Mouse (Mus musculus): ENCODE data around the gene Itgb5. TPM values are rescaled to one million over a fixed set of nuclear protein-coding genes. Genes with fewer than 3 reads are reported as not detected.

Itgb5 gene
- polyA plus RNA-seq, 1 experiment, result 59.7 TPM

DNA sequence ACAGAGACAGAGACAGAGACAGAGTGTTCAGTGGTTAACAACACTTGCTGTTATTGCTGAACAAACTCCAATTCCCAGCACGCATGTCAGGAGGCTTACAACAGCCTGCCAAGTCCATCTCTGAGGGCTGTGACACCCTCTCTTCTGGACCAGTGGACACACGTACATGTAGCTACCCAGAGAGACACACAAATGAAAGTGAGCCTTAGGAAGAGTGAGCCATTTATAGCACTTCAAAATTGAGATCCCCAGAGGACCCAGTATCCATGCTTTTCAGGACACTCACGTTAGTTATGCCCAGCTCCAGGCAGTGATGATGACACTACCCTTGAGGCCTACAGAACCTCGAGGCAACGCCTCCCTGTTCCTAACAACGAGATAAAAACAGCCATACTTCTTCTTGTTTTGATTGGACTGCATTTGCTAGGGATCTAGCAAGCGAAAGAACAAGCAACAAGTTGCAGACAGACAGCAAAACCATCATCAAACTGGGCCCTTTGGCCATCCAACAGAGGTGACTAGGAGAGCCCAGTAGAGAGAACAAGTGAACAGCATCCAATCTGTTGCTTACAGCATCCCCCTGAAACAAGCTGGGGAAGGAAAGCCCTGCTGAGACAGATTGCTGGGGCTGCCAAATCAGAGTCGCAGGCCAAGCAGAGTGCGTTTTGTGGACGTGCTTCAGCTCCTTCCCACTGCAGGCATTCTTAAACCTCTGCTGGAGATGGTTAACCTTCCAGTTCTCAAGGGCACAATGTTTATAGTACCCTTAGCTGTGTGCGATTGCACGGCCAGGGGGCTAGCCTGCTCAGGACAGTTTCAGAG lies 109.1 kb downstream of the Itgb5 start:
- Histone ChIP-seq H3K27me3 (ENCODE audit: control insufficient read depth, insufficient read depth, low read length, poor library complexity, severe bottlenecking) (no peaks in the 10 kb centered on the region), H3K36me3 (ENCODE audit: control insufficient read depth, insufficient read depth, low read length, poor library complexity, severe bottlenecking) (no peaks in the 10 kb centered on the region), H3K4me1 (ENCODE audit: control insufficient read depth, insufficient read depth, low read length) (no peaks in the 10 kb centered on the region), H3K27ac (ENCODE audit: insufficient read depth, low read length) (no peak overlapping the region), H3K9me3 (replicated peaks; ENCODE audit: control insufficient read depth, insufficient read depth, low read length, poor library complexity, severe bottlenecking) (no peaks in the 10 kb centered on the region), H3K9ac (ENCODE audit: low read depth, poor library complexity, severe bottlenecking) (no peak overlapping the region), H3K4me3 (ENCODE audit: low read depth, low read length) (no peak overlapping the region)
- TF ChIP-seq CTCF (IDR thresholded peaks at IDR 0.05; ENCODE audit: low read depth, low read length) (no peak), EP300 (IDR thresholded peaks at IDR 0.05; ENCODE audit: insufficient read depth, low read depth, low read length) (no peak), POLR2A (IDR thresholded peaks at IDR 0.05; ENCODE audit: insufficient read depth, low read length) (no peak)

DNA sequence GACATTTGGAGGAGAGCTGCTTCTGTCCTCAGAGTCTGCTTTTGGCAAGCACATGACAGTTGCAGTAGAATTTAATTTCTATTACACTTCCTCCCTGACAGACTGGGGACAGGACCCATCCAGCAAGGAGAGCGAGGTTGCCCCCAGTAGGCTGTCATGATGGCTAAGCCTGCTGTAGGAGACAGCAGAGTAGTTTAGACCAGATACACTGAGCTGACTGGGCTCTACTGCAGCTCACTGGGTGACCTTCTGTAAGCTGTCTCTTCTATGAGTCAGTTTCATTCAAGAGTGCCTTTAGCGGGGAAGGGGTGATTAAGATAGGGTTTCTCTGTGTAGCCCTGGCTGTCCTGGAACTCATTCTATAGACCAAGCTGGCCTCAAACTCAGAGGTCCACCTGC lies 109.7 kb downstream of the Itgb5 start:
- no peak overlapping the region for H3K4me3 ChIP-seq (ENCODE audit: low read depth, low read length)
- H3K9me3 ChIP-seq (replicated peaks; ENCODE audit: control insufficient read depth, insufficient read depth, low read length, poor library complexity, severe bottlenecking), result no peaks in the 10 kb centered on the region
- no peak overlapping the region for H3K27ac ChIP-seq (ENCODE audit: insufficient read depth, low read length)
- TF ChIP-seq CTCF (IDR thresholded peaks at IDR 0.05; ENCODE audit: low read depth, low read length), result no peak
- no peak for TF ChIP-seq EP300 (IDR thresholded peaks at IDR 0.05; ENCODE audit: insufficient read depth, low read depth, low read length)
- TF ChIP-seq POLR2A (IDR thresholded peaks at IDR 0.05; ENCODE audit: insufficient read depth, low read length), result no peak
- H3K4me1 ChIP-seq (ENCODE audit: control insufficient read depth, insufficient read depth, low read length), result no peaks in the 10 kb centered on the region
- H3K36me3 ChIP-seq (ENCODE audit: control insufficient read depth, insufficient read depth, low read length, poor library complexity, severe bottlenecking), result no peaks in the 10 kb centered on the region
- H3K27me3 ChIP-seq (ENCODE audit: control insufficient read depth, insufficient read depth, low read length, poor library complexity, severe bottlenecking), result no peaks in the 10 kb centered on the region
- H3K9ac ChIP-seq (ENCODE audit: low read depth, poor library complexity, severe bottlenecking), result no peak overlapping the region

- Histone ChIP-seq H3K4me3 (ENCODE audit: low read depth, low read length) (no peak overlapping the region), H3K27me3 (ENCODE audit: control insufficient read depth, insufficient read depth, low read length, poor library complexity, severe bottlenecking) (no peaks in the 10 kb centered on the region), H3K36me3 (ENCODE audit: control insufficient read depth, insufficient read depth, low read length, poor library complexity, severe bottlenecking) (no peaks in the 10 kb centered on the region), H3K9me3 (replicated peaks; ENCODE audit: control insufficient read depth, insufficient read depth, low read length, poor library complexity, severe bottlenecking) (no peaks in the 10 kb centered on the region), H3K27ac (ENCODE audit: insufficient read depth, low read length) (no peak overlapping the region), H3K9ac (ENCODE audit: low read depth, poor library complexity, severe bottlenecking) (no peak overlapping the region), H3K4me1 (ENCODE audit: control insufficient read depth, insufficient read depth, low read length) (no peaks in the 10 kb centered on the region)
- TF ChIP-seq EP300 (IDR thresholded peaks at IDR 0.05; ENCODE audit: insufficient read depth, low read depth, low read length), result no peak
- TF ChIP-seq CTCF (IDR thresholded peaks at IDR 0.05; ENCODE audit: low read depth, low read length), result no peak
- TF ChIP-seq POLR2A (IDR thresholded peaks at IDR 0.05; ENCODE audit: insufficient read depth, low read length), result no peak
These were observed 110.2 kb downstream of the Itgb5 start for GRCm38 (mm10) chr16:33939636-33940035.

DNA sequence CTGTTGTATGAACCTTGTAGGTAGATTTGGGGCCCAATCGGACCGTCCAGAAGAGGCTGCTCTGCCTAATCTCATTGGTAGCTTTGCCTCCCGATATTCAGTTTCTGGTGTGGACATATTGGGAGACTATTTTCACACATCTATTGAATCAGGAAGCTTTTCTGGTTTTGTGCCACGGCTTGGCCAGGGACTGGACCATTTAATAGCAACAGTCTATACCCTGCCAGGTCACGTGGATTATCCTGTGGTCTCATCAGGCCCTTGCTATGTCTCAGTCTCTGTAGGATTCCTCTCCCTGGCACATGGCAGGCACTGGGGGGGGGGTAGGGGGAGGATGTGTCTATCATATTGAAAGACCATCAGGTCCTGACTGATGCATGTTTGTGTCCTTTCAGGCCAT lies 110.6 kb downstream of the Itgb5 start:
- no peaks in the 10 kb centered on the region for H3K9me3 ChIP-seq (replicated peaks; ENCODE audit: control insufficient read depth, insufficient read depth, low read length, poor library complexity, severe bottlenecking)
- H3K4me1 ChIP-seq (ENCODE audit: control insufficient read depth, insufficient read depth, low read length), result no peaks in the 10 kb centered on the region
- H3K27ac ChIP-seq (ENCODE audit: insufficient read depth, low read length), result no peak overlapping the region
- H3K4me3 ChIP-seq (ENCODE audit: low read depth, low read length), result no peak overlapping the region
- no peak for TF ChIP-seq CTCF (IDR thresholded peaks at IDR 0.05; ENCODE audit: low read depth, low read length)
- no peak overlapping the region for H3K9ac ChIP-seq (ENCODE audit: low read depth, poor library complexity, severe bottlenecking)
- H3K27me3 ChIP-seq (ENCODE audit: control insufficient read depth, insufficient read depth, low read length, poor library complexity, severe bottlenecking), result no peaks in the 10 kb centered on the region
- H3K36me3 ChIP-seq (ENCODE audit: control insufficient read depth, insufficient read depth, low read length, poor library complexity, severe bottlenecking), result no peaks in the 10 kb centered on the region

GRCm38 (mm10) chr16:33941271-33941781 lies 111.9 kb downstream of the Itgb5 start:
- H3K27ac ChIP-seq (ENCODE audit: insufficient read depth, low read length), result no peak overlapping the region
- H3K9me3 ChIP-seq (replicated peaks; ENCODE audit: control insufficient read depth, insufficient read depth, low read length, poor library complexity, severe bottlenecking), result no peaks in the 10 kb centered on the region
- TF ChIP-seq EP300 (IDR thresholded peaks at IDR 0.05; ENCODE audit: insufficient read depth, low read depth, low read length) (no peak), POLR2A (IDR thresholded peaks at IDR 0.05; ENCODE audit: insufficient read depth, low read length) (no peak), CTCF (IDR thresholded peaks at IDR 0.05; ENCODE audit: low read depth, low read length) (no peak)
- H3K27me3 ChIP-seq (ENCODE audit: control insufficient read depth, insufficient read depth, low read length, poor library complexity, severe bottlenecking), result no peaks in the 10 kb centered on the region
- H3K4me1 ChIP-seq (ENCODE audit: control insufficient read depth, insufficient read depth, low read length), result no peaks in the 10 kb centered on the region
- H3K36me3 ChIP-seq (ENCODE audit: control insufficient read depth, insufficient read depth, low read length, poor library complexity, severe bottlenecking), result no peaks in the 10 kb centered on the region
- no peak overlapping the region for H3K9ac ChIP-seq (ENCODE audit: low read depth, poor library complexity, severe bottlenecking)
- no peak overlapping the region for H3K4me3 ChIP-seq (ENCODE audit: low read depth, low read length)

GRCm38 (mm10) chr16:33942341-33942740 lies 112.9 kb downstream of the Itgb5 start:
- no peak overlapping the region for H3K9ac ChIP-seq (ENCODE audit: low read depth, poor library complexity, severe bottlenecking)
- H3K4me3 ChIP-seq (ENCODE audit: low read depth, low read length), result no peak overlapping the region
- no peaks in the 10 kb centered on the region for H3K4me1 ChIP-seq (ENCODE audit: control insufficient read depth, insufficient read depth, low read length)
- H3K9me3 ChIP-seq (replicated peaks; ENCODE audit: control insufficient read depth, insufficient read depth, low read length, poor library complexity, severe bottlenecking), result no peaks in the 10 kb centered on the region
- no peak overlapping the region for H3K27ac ChIP-seq (ENCODE audit: insufficient read depth, low read length)
- TF ChIP-seq POLR2A (IDR thresholded peaks at IDR 0.05; ENCODE audit: insufficient read depth, low read length) (no peak), EP300 (IDR thresholded peaks at IDR 0.05; ENCODE audit: insufficient read depth, low read depth, low read length) (no peak), CTCF (IDR thresholded peaks at IDR 0.05; ENCODE audit: low read depth, low read length) (no peak)
- no peaks in the 10 kb centered on the region for H3K27me3 ChIP-seq (ENCODE audit: control insufficient read depth, insufficient read depth, low read length, poor library complexity, severe bottlenecking)
- no peaks in the 10 kb centered on the region for H3K36me3 ChIP-seq (ENCODE audit: control insufficient read depth, insufficient read depth, low read length, poor library complexity, severe bottlenecking)
